Mouse (Mus musculus): ENCODE data around the gene Defb6. TPM values are rescaled to one million over a fixed set of nuclear protein-coding genes. Genes with fewer than 3 reads are reported as not detected.

Defb6 gene
- polyA plus RNA-seq (2012; rRNA removed) = not detected in 2 replicates
- polyA plus RNA-seq (2014; fragmentation: Nextera tagmentation; extraction: Ambion mirVana) = not detected in 2 replicates

- ATAC-seq (ENCODE audit: insufficient read depth) (no peak), DNase-seq (ENCODE audit: low read depth in 3 of 3, low spot score in 3 of 3) (no peak)
- Histone ChIP-seq H3K4me3 (ENCODE audit: insufficient read depth in 1 of 2, low read depth in 2 of 2, low read length in 2 of 2) (no peak within 1 kb of the TSS), H3K4me1 (replicated peaks; ENCODE audit: control insufficient read depth in 2 of 2, insufficient read depth in 2 of 2, low read length in 1 of 2) (no peaks in the 10 kb centered on the region), H3K9me3 (ENCODE audit: control insufficient read depth, low read length) (no peaks in the 10 kb centered on the region), H3K4me2 (ENCODE audit: low read depth) (no peak within 1 kb of the TSS), H3K27me3 (ENCODE audit: control insufficient read depth, insufficient read depth, low read length) (no peaks in the 10 kb centered on the region), H3K9ac (replicated peaks) (no peak within 1 kb of the TSS), H3K36me3 (replicated peaks; ENCODE audit: control insufficient read depth, insufficient read depth, low read depth) (no peaks in the 10 kb centered on the region), H3K27ac (no peak within 1 kb of the TSS)
- TF ChIP-seq CTCF (IDR thresholded peaks at IDR 0.05; ENCODE audit: low read depth) = no peak
- TF ChIP-seq EP300 (IDR thresholded peaks at IDR 0.05; ENCODE audit: low read depth) = no peak
- WGBS (ENCODE audit: insufficient replicate concordance) = 50% methylated on average over 1 of the region's 1 CpGs
These were observed at the start of gene Defb6 for GRCm38 (mm10) chr8:19225161-19225560. TSS of gene Defb6 (plus strand) at chr8:19225478.

- Histone ChIP-seq H3K9ac (replicated peaks) (no peak overlapping the region), H3K4me2 (ENCODE audit: low read depth) (no peak overlapping the region), H3K9me3 (ENCODE audit: control insufficient read depth, low read length) (no peaks in the 10 kb centered on the region), H3K27ac (no peak overlapping the region), H3K4me1 (replicated peaks; ENCODE audit: control insufficient read depth in 2 of 2, insufficient read depth in 2 of 2, low read length in 1 of 2) (no peaks in the 10 kb centered on the region), H3K36me3 (replicated peaks; ENCODE audit: control insufficient read depth, insufficient read depth, low read depth) (no peaks in the 10 kb centered on the region), H3K4me3 (ENCODE audit: insufficient read depth in 1 of 2, low read depth in 2 of 2, low read length in 2 of 2) (no peak overlapping the region), H3K27me3 (ENCODE audit: control insufficient read depth, insufficient read depth, low read length) (no peaks in the 10 kb centered on the region)
- TF ChIP-seq CTCF (IDR thresholded peaks at IDR 0.05; ENCODE audit: low read depth) = no peak
- TF ChIP-seq EP300 (IDR thresholded peaks at IDR 0.05; ENCODE audit: low read depth) = no peak
- 32% methylated on average over 1 of the region's 1 CpGs for WGBS (ENCODE audit: insufficient replicate concordance)
- DNase-seq (ENCODE audit: low read depth in 3 of 3, low spot score in 3 of 3) = no peak
- no peak for ATAC-seq (ENCODE audit: insufficient read depth)
These were observed 12.8 kb downstream of the Defb6 start for GRCm38 (mm10) chr8:19238101-19238500.

GRCm38 (mm10) chr8:19239616-19240015 is 14.3 kb downstream of the Defb6 start, which contains the start of gene Defb46:
TSS of gene Defb46 (plus strand) at chr8:19239916.
- H3K4me1 ChIP-seq (replicated peaks; ENCODE audit: control insufficient read depth in 2 of 2, insufficient read depth in 2 of 2, low read length in 1 of 2) = no peaks in the 10 kb centered on the region
- no peak within 1 kb of the TSS for H3K4me2 ChIP-seq (ENCODE audit: low read depth)
- H3K9me3 ChIP-seq (ENCODE audit: control insufficient read depth, low read length) = no peaks in the 10 kb centered on the region
- no peak within 1 kb of the TSS for H3K4me3 ChIP-seq (ENCODE audit: insufficient read depth in 1 of 2, low read depth in 2 of 2, low read length in 2 of 2)
- H3K27me3 ChIP-seq (ENCODE audit: control insufficient read depth, insufficient read depth, low read length) = no peaks in the 10 kb centered on the region
- WGBS (ENCODE audit: insufficient replicate concordance) = 52% methylated on average over 2 of the region's 2 CpGs
- H3K36me3 ChIP-seq (replicated peaks; ENCODE audit: control insufficient read depth, insufficient read depth, low read depth) = no peaks in the 10 kb centered on the region
- no peak for TF ChIP-seq CTCF (IDR thresholded peaks at IDR 0.05; ENCODE audit: low read depth)
- no peak for TF ChIP-seq EP300 (IDR thresholded peaks at IDR 0.05; ENCODE audit: low read depth)
- DNase-seq (ENCODE audit: low read depth in 3 of 3, low spot score in 3 of 3) = no peak
- no peak within 1 kb of the TSS for H3K27ac ChIP-seq
- ATAC-seq (ENCODE audit: insufficient read depth) = no peak
- H3K9ac ChIP-seq (replicated peaks) = no peak within 1 kb of the TSS

- no peaks in the 10 kb centered on the region for H3K4me1 ChIP-seq (replicated peaks; ENCODE audit: control insufficient read depth in 2 of 2, insufficient read depth in 2 of 2, low read length in 1 of 2)
- 77% methylated on average over 5 of the region's 5 CpGs for WGBS (ENCODE audit: insufficient replicate concordance)
- no peak within 1 kb of the TSS for H3K4me3 ChIP-seq (ENCODE audit: insufficient read depth in 1 of 2, low read depth in 2 of 2, low read length in 2 of 2)
- H3K27ac ChIP-seq = no peak within 1 kb of the TSS
- no peak within 1 kb of the TSS for H3K9ac ChIP-seq (replicated peaks)
- H3K27me3 ChIP-seq (ENCODE audit: control insufficient read depth, insufficient read depth, low read length) = no peaks in the 10 kb centered on the region
- ATAC-seq (ENCODE audit: insufficient read depth) (no peak), DNase-seq (ENCODE audit: low read depth in 3 of 3, low spot score in 3 of 3) (no peak)
- no peak within 1 kb of the TSS for H3K4me2 ChIP-seq (ENCODE audit: low read depth)
- no peaks in the 10 kb centered on the region for H3K36me3 ChIP-seq (replicated peaks; ENCODE audit: control insufficient read depth, insufficient read depth, low read depth)
- no peaks in the 10 kb centered on the region for H3K9me3 ChIP-seq (ENCODE audit: control insufficient read depth, low read length)
- TF ChIP-seq CTCF (IDR thresholded peaks at IDR 0.05; ENCODE audit: low read depth) = no peak
- TF ChIP-seq EP300 (IDR thresholded peaks at IDR 0.05; ENCODE audit: low read depth) = no peak
These were observed 22.0 kb downstream of the Defb6 start, which contains the start of gene Defb5 for GRCm38 (mm10) chr8:19247280-19247679. TSS of gene Defb5 (plus strand) at chr8:19247580.

GRCm38 (mm10) chr8:19258136-19258535 is 32.9 kb downstream of the Defb6 start:
- H3K27me3 ChIP-seq (ENCODE audit: control insufficient read depth, insufficient read depth, low read length) = no peaks in the 10 kb centered on the region
- H3K9me3 ChIP-seq (ENCODE audit: control insufficient read depth, low read length) = no peaks in the 10 kb centered on the region
- TF ChIP-seq CTCF (IDR thresholded peaks at IDR 0.05; ENCODE audit: low read depth) (no peak), EP300 (IDR thresholded peaks at IDR 0.05; ENCODE audit: low read depth) (no peak)
- no peak overlapping the region for H3K27ac ChIP-seq
- no peaks in the 10 kb centered on the region for H3K4me1 ChIP-seq (replicated peaks; ENCODE audit: control insufficient read depth in 2 of 2, insufficient read depth in 2 of 2, low read length in 1 of 2)
- no peak overlapping the region for H3K4me2 ChIP-seq (ENCODE audit: low read depth)
- no peak for ATAC-seq (ENCODE audit: insufficient read depth)
- H3K36me3 ChIP-seq (replicated peaks; ENCODE audit: control insufficient read depth, insufficient read depth, low read depth) = no peaks in the 10 kb centered on the region
- H3K4me3 ChIP-seq (ENCODE audit: insufficient read depth in 1 of 2, low read depth in 2 of 2, low read length in 2 of 2) = no peak overlapping the region
- H3K9ac ChIP-seq (replicated peaks) = no peak overlapping the region
- no peak for DNase-seq (ENCODE audit: low read depth in 3 of 3, low spot score in 3 of 3)

Measured in liver, embryonic 14.5 days (tissue).